Mouse (Mus musculus) neural tube, embryonic 14.5 days (tissue): ENCODE results near the gene Map3k21. TPM values are rescaled to one million over a fixed set of nuclear protein-coding genes. Genes with fewer than 3 reads are reported as not detected.
A peak's percentile ranks its signal among the peaks of the same experiment; 100 is the strongest.

Experiments used
- ATAC-seq: fragments of 200-750 bp; cut with Nextera tagmentation; 2 replicates; pipeline ENCODE4 v1.8.0; 2017; ENCODE audit warnings: low read depth, mild to moderate bottlenecking, moderate TSS enrichment, moderate library complexity
- H3K27ac ChIP-seq: fragments of 300-500 bp; sonication (generic); 2 replicates; pipeline ENCODE4 v1.5.1; 2014; ENCODE audit warnings: low read depth, mild to moderate bottlenecking, control low read depth, low read length, moderate library complexity, mixed read lengths
- H3K27me3 ChIP-seq: fragments of 300-500 bp; sonication (generic); 2 replicates; pipeline ENCODE4 v1.6.1; 2014; ENCODE audit warnings: low read length; ENCODE audit not compliant: control insufficient read depth, insufficient read depth
- H3K36me3 ChIP-seq: fragments of 300-500 bp; sonication (generic); 2 replicates; pipeline ENCODE4 v1.6.1; 2014; ENCODE audit warnings: low read length, mixed read lengths; ENCODE audit not compliant: control insufficient read depth, insufficient read depth
- H3K4me1 ChIP-seq: fragments of 300-500 bp; sonication (generic); 2 replicates; pipeline ENCODE4 v1.6.1; 2014; ENCODE audit warnings: low read length; ENCODE audit not compliant: control insufficient read depth, insufficient read depth
- H3K4me2 ChIP-seq: fragments of 300-500 bp; sonication (generic); 2 replicates; pipeline ENCODE4 v1.6.1; 2014; ENCODE audit warnings: mild to moderate bottlenecking, low read depth, low read length, control low read depth
- H3K4me3 ChIP-seq: fragments of 300-500 bp; sonication (generic); 2 replicates; pipeline ENCODE4 v1.5.1; 2014; ENCODE audit warnings: low read depth, low read length, control low read depth, mixed read lengths
- H3K9ac ChIP-seq: fragments of 300-500 bp; sonication (generic); replicated peaks from 2 replicates; pipeline ENCODE4 v1.6.1; 2014; ENCODE audit warnings: low read depth, mild to moderate bottlenecking, control low read depth, low read length, mixed read lengths
- H3K9me3 ChIP-seq: fragments of 300-500 bp; sonication (generic); 2 replicates; pipeline ENCODE4 v1.6.1; 2016; ENCODE audit warnings: low read length; ENCODE audit not compliant: control insufficient read depth
- WGBS: fragments of 180-500 bp; shearing (Covaris S2); extraction: QIAGEN DNeasy Blood & Tissue Kit; methylation state at CpG from one replicate; pipeline ENCODE4 v1.1.7; 2014; 5-methylcytosine and 5-hydroxymethylcytosine counted together
- polyA plus RNA-seq: library from polyadenylated mRNA; unstranded; fragments of >200 nt; fragmentation: Nextera tagmentation; extraction: Ambion mirVana; gene quantifications from 2 replicates; pipeline ENCODE4 v1.2.1, GENCODE M21; 2014

The Map3k21 gene
- polyA plus RNA-seq, 1 experiment from 2014 or later: 0.51 TPM

DNA sequence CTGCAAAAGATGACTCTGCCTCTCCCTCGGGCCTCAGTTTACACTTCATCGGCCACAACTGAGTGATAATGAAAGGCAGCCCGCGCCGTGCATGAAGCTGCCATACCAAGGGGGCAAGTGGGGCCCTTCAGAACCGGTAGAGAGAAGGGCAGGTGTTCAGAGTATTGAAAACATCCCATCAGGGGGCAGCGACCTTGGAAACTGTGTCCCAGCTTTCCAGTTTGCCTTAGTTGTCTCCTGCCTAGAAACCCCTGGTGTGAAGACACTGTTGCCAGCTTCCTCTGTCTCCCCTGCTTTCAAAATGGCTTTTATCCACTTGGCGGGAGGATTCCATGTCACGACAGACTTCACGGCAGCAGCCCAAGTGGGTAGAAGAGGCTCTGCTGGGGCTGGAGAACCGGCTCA is 53.6 kb downstream of the Map3k21 start:
- WGBS: 6% methylated on average over 11 of the region's 11 CpGs
- Histone ChIP-seq H3K9me3 (no peaks in the 10 kb centered on the region), H3K36me3 (no peaks in the 10 kb centered on the region), H3K9ac (no peak overlapping the region), H3K4me2 (0 out of 2 replicates have a peak overlapping the region, but pooled peaks have one; percentile 2), H3K27me3 (no peaks in the 10 kb centered on the region), H3K4me3 (no peak overlapping the region), H3K4me1 (peaks cover 4% of the 10 kb centered on the region; the same call in 1 of the 2 replicates), H3K27ac (peak overlapping the region; percentile 55; the same call in 1 of the 2 replicates)
- ATAC-seq: peak; percentile 38; the same call in 1 of the 2 replicates

DNA sequence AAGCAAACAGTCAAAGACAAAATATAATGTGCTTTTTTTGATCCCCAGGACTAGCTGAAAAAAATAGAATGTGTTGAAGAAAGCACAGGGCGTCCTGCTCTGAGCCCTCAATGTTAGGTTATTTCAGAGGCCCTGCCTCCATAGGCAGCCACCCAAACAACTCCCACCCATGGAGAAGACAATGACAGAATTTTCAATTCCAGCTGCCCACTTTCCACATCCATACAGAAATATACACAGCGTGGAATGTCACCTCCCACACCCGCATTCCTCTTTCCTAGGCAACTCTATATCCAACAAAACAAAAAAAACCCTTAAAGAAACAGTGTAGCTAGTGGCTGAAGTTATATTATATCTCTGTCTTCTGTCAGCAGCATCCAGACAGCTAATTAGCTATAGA is 61.1 kb downstream of the Map3k21 start:
- Histone ChIP-seq H3K4me1 (no peaks in the 10 kb centered on the region), H3K4me3 (no peak overlapping the region), H3K36me3 (no peaks in the 10 kb centered on the region), H3K27ac (no peak overlapping the region), H3K4me2 (no peak overlapping the region), H3K9me3 (no peaks in the 10 kb centered on the region), H3K9ac (no peak overlapping the region), H3K27me3 (no peaks in the 10 kb centered on the region)
- ATAC-seq: no peak
- WGBS: 65% methylated on average over 3 of the region's 3 CpGs

DNA sequence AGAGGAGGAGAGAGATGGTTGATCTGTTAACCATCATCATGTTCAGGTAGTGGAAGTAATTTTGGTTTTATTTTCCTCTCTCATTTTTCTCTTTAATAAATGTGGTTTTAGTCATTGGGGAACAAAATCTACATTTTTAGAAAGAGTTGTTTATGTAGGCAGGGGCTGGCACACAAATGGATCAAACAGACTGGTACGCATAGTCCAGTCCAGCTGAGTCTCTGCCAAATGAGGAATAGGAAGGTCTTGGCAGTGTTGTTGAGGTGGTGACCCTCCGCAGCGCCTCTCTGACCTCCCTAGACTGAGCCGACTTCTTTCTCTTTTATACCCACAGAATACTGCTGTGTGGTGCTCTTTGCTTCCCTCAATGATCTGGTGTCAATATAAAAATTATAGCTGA is 65.7 kb downstream of the Map3k21 start:
- ATAC-seq: no peak
- no peaks in the 10 kb centered on the region for H3K9me3 ChIP-seq
- WGBS: 82% methylated on average over 4 of the region's 4 CpGs
- no peak overlapping the region for H3K4me3 ChIP-seq
- no peaks in the 10 kb centered on the region for H3K27me3 ChIP-seq
- no peaks in the 10 kb centered on the region for H3K4me1 ChIP-seq
- H3K36me3 ChIP-seq: no peaks in the 10 kb centered on the region
- H3K27ac ChIP-seq: no peak overlapping the region
- no peak overlapping the region for H3K4me2 ChIP-seq
- no peak overlapping the region for H3K9ac ChIP-seq

DNA sequence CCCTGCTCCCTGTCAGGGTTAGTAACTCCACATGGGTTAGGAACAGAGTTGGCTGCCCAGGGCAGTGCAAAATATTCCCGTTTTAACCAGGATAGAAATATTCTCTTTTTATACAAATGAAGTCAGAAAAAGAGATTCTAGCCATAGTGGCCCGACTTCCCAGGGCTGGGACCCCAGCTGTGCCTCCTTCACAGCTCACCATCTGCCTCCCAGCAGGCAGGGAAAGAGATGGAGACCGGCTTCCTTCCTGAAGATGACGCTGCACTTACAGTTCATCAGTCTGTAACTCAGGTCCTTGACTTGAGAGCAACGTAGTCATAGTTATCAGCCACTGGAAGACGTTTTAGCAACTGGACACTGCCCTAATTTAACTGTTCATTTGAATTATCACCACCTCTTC is 70.6 kb downstream of the Map3k21 start:
- Histone ChIP-seq H3K27ac (no peak overlapping the region), H3K36me3 (no peaks in the 10 kb centered on the region), H3K4me2 (no peak overlapping the region), H3K4me1 (no peaks in the 10 kb centered on the region), H3K4me3 (no peak overlapping the region), H3K9me3 (no peaks in the 10 kb centered on the region), H3K27me3 (no peaks in the 10 kb centered on the region), H3K9ac (no peak overlapping the region)
- ATAC-seq: no peak
- WGBS: 39% methylated on average over 6 of the region's 6 CpGs

DNA sequence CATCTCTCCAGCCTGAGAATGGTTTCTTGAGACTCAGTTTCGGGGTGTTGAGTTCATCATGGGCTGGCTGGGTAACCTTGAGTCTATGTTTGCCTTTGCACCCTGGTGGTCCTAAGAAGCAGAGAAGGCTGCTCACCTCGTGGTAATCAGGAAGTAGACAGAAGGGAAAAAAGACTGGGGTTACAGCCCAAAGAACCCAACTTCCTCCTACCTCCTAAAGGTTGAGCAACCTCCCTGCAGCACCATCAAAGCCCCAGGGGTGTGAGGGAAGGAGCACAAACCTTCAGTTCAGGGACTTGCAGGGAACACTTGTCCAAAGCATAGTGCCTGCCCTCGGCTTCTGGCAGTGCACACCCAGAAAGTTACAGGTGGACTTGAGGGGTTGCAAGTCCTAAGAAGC is 73.3 kb downstream of the Map3k21 start:
- ATAC-seq: no peak
- no peak overlapping the region for H3K27ac ChIP-seq
- H3K9me3 ChIP-seq: no peaks in the 10 kb centered on the region
- H3K4me1 ChIP-seq: no peaks in the 10 kb centered on the region
- no peak overlapping the region for H3K4me2 ChIP-seq
- WGBS: 75% methylated on average over 3 of the region's 3 CpGs
- H3K27me3 ChIP-seq: no peaks in the 10 kb centered on the region
- H3K4me3 ChIP-seq: no peak overlapping the region
- H3K36me3 ChIP-seq: no peaks in the 10 kb centered on the region
- no peak overlapping the region for H3K9ac ChIP-seq

DNA sequence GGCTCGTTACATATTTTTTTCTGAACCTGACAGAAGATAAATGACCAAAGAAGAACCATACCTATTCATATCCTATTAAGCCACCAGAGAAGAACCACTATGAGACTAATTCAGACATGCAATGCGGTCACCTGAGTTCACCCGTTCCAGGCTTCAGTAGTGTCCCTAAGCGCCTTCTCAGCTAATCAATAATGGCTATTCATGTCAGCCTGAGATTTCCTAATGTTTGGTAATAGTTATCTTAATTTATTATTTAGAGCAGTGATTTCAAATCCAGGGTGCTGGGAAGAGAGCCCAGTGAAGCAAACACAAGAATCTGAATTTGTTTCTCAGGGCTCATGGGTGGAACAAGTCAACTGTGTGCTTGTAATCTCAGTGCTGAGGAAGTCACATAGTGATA is 73.9 kb downstream of the Map3k21 start:
- 89% methylated on average over 4 of the region's 4 CpGs for WGBS
- H3K9me3 ChIP-seq: no peaks in the 10 kb centered on the region
- H3K36me3 ChIP-seq: no peaks in the 10 kb centered on the region
- no peak overlapping the region for H3K4me3 ChIP-seq
- no peak for ATAC-seq
- H3K9ac ChIP-seq: no peak overlapping the region
- no peak overlapping the region for H3K27ac ChIP-seq
- H3K4me2 ChIP-seq: no peak overlapping the region
- H3K4me1 ChIP-seq: no peaks in the 10 kb centered on the region
- H3K27me3 ChIP-seq: no peaks in the 10 kb centered on the region

DNA sequence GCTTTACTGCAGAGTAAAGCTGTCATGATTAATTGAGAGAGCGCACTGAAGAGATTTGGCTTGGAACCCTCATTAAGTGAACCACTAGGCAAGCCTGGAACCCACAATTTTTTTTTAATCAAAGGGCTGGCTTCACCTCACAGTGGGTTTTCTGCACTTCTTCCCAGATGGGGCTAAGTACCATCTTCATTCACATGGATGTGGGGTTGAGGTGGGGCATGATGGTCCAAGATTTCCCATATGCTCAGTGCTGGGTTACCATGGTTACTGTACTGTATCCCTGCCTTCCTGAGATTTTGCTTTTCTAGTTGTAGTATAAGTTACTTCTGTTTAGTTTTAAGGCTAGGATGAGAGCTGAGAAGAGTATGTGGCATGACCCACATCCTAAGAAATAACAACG is 75.1 kb downstream of the Map3k21 start:
- Histone ChIP-seq H3K9ac (no peak overlapping the region), H3K4me1 (no peaks in the 10 kb centered on the region), H3K4me2 (no peak overlapping the region), H3K4me3 (no peak overlapping the region), H3K9me3 (no peaks in the 10 kb centered on the region), H3K27me3 (no peaks in the 10 kb centered on the region), H3K27ac (no peak overlapping the region), H3K36me3 (no peaks in the 10 kb centered on the region)
- WGBS: 98% methylated on average over 2 of the region's 2 CpGs
- no peak for ATAC-seq

DNA sequence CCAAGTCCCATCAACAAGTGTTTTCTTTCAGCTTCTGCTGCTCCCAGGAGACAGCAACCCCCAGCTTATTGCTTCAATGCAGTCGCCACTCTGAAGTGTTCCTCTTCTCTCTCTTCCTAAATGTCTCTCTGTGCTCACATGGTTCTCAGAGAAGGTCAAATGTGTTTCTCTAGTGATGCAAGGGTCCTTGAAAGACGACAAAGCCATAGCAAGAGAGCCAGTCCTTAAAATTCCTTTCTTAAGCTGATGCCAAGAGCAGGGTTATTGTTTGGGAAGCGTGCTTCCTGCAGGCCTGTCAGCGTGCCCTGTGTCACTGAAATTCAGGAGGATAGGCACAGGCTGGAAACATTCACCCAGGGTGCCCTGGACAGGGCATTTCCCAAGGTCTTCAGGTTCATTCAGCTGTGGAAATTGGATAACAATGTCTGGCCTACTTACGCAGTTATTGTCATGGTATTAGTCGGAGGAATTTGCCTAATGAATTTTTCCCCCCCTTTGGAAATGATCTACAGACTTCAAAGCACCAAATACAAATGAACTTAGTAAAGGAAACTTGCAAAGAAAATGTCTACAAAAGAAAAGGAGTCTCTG is 76.8 kb downstream of the Map3k21 start:
- H3K4me1 ChIP-seq: no peaks in the 10 kb centered on the region
- H3K9ac ChIP-seq: no peak overlapping the region
- no peaks in the 10 kb centered on the region for H3K9me3 ChIP-seq
- H3K4me3 ChIP-seq: no peak overlapping the region
- H3K27me3 ChIP-seq: no peaks in the 10 kb centered on the region
- 33% methylated on average over 6 of the region's 6 CpGs for WGBS
- no peak overlapping the region for H3K27ac ChIP-seq
- H3K4me2 ChIP-seq: no peak overlapping the region
- no peak for ATAC-seq
- H3K36me3 ChIP-seq: no peaks in the 10 kb centered on the region

DNA sequence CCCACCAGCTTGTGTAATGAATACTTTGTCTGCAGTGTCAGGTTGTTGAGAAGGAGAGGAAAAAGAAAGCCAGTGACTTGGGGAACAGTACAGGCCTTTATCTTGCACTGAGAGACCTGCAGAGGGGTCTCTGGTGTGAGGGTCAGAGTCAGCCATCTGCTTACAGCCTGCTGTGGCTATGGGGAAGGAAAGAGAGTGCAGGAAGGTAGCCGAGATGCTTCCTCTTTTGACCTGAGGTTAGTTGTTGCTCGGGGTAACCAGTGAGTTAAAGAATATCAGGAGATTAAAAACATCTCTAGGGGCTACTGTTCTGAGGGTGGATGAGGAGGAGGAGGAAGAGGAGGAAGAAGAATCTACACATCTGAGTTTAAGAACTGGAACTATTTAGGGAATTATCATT is 77.7 kb downstream of the Map3k21 start:
- no peaks in the 10 kb centered on the region for H3K9me3 ChIP-seq
- no peaks in the 10 kb centered on the region for H3K36me3 ChIP-seq
- 81% methylated on average over 2 of the region's 2 CpGs for WGBS
- H3K27ac ChIP-seq: no peak overlapping the region
- H3K4me1 ChIP-seq: no peaks in the 10 kb centered on the region
- ATAC-seq: no peak
- no peaks in the 10 kb centered on the region for H3K27me3 ChIP-seq
- H3K4me3 ChIP-seq: no peak overlapping the region
- H3K9ac ChIP-seq: no peak overlapping the region
- H3K4me2 ChIP-seq: no peak overlapping the region
